Mouse (Mus musculus): ENCODE data around the gene Cdc6. TPM values are rescaled to one million over a fixed set of nuclear protein-coding genes. Genes with fewer than 3 reads are reported as not detected.

Cdc6 gene
- total and polyA plus RNA-seq, 3 experiments, result 47.4 to 99.3 (median 81.3) TPM

GRCm38 (mm10) chr11:98941826-98942550, 34.4 kb downstream of the Cdc6 start (continued):
- TF ChIP-seq KAT2A (IDR thresholded peaks at IDR 0.05; ENCODE audit: insufficient replicate concordance, low read length), result peak; percentile 78; the same call in 1 of the 2 replicates
- TF ChIP-seq MEF2A (IDR thresholded peaks at IDR 0.05; ENCODE audit: borderline replicate concordance, low read depth, low read length), result peak; percentile 93
- TF ChIP-seq POLR2A (IDR thresholded peaks at IDR 0.05; ENCODE audit: low read depth, low read length), result 0 out of 2 replicates have a peak, but pooled peaks have one; percentile 51
- TF ChIP-seq PAX5 (IDR thresholded peaks at IDR 0.05; ENCODE audit: low read length), result no peak
- peak; percentile 80 for TF ChIP-seq MAFK (IDR thresholded peaks at IDR 0.05; ENCODE audit: insufficient replicate concordance, low read length)
- no peak; the same call in 1 of the 2 replicates for TF ChIP-seq ZKSCAN1 (IDR thresholded peaks at IDR 0.05; ENCODE audit: borderline replicate concordance, low read depth, low read length)
- no peak for TF ChIP-seq CHD1 (IDR thresholded peaks at IDR 0.05; ENCODE audit: low read depth, low read length)
- TF ChIP-seq EP300 (IDR thresholded peaks at IDR 0.05; ENCODE audit: low read length), result peak; percentile 95
- TF ChIP-seq RCOR1 (conservative IDR thresholded peaks at IDR 0.05; ENCODE audit: low read depth, low read length), result peak; percentile 99
- TF ChIP-seq ZMIZ1 (IDR thresholded peaks at IDR 0.05; ENCODE audit: low read depth, low read length), result peak; percentile 68; the same call in 1 of the 2 replicates
- peak; percentile 87 for TF ChIP-seq ETS1 (conservative IDR thresholded peaks at IDR 0.05; ENCODE audit: low read depth, low read length)
- peak; percentile 96 for TF ChIP-seq TCF12 (IDR thresholded peaks at IDR 0.05; ENCODE audit: low read depth, low read length)
- no peak for TF ChIP-seq ZC3H11A (IDR thresholded peaks at IDR 0.05; ENCODE audit: low read depth, low read length)
- TF ChIP-seq TBP (conservative IDR thresholded peaks at IDR 0.05; ENCODE audit: low read depth, low read length), result no peak
- peak; percentile 91 for TF ChIP-seq CHD2 (IDR thresholded peaks at IDR 0.05; ENCODE audit: low read length)
- TF ChIP-seq ELF1 (IDR thresholded peaks at IDR 0.05; ENCODE audit: low read depth, low read length), result peak; percentile 88
- peak; percentile 99 for TF ChIP-seq MAZ (IDR thresholded peaks at IDR 0.05; ENCODE audit: low read depth, low read length)
- peak; percentile 99 for TF ChIP-seq MAX (IDR thresholded peaks at IDR 0.05; ENCODE audit: low read length)
- peak; percentile 48; the same call in 1 of the 2 replicates for TF ChIP-seq JUN (IDR thresholded peaks at IDR 0.05; ENCODE audit: insufficient read depth, low read depth, low read length)

DNA sequence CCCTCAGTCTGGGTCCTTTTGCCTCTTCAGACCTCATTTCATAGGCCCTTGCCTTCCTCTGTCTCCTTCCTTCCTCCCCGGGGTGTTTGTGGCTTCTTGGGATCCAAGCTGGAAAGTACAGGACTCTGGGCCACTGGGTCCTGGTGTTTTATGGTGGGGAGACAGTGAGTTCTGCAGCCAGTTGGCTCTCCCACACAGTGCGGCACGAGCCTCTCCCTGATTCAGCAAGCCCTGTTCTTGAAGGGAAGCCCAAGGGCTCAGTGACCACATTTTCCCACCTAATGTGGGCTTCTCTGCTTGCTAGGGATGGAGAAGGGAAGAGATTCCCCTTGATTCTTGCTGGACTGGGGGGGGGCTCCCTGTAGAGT, 34.9 kb downstream of the Cdc6 start:
- dilution Hi-C loops (cut with MboI; ENCODE audit: extremely low pct_ligation_motif_present, extremely low pct_unique_long_range_greater_than_20kb, low sequenced_read_pairs) (no loop called here), in situ Hi-C loops (cut with MboI; ENCODE audit: low pct_ligation_motif_present, low pct_unique_long_range_greater_than_20kb, low sequenced_read_pairs) (no loop called here)
- peak overlapping the region; percentile 80 for H3K4me2 ChIP-seq (ENCODE audit: insufficient read depth, low read depth, poor library complexity, severe bottlenecking)
- H3K79me2 ChIP-seq (replicated peaks; ENCODE audit: control insufficient read depth, extremely low read depth, insufficient read depth, poor library complexity, severe bottlenecking), result peaks cover 8% of the 10 kb centered on the region
- H3K27ac ChIP-seq (ENCODE audit: insufficient read depth, low read depth), result peak overlapping the region; percentile 95
- peak overlapping the region; percentile 42 for H3K9ac ChIP-seq (ENCODE audit: insufficient read depth, low read depth)
- peak overlapping the region; percentile 51 to 90 (median 72) for H3K4me3 ChIP-seq (replicated peaks in 1 of 3; ENCODE audit: low read depth in 2 of 3, low read length in 2 of 3, poor library complexity in 1 of 3)
- DNase-seq (ENCODE audit: extremely low read depth), result no peak
- H3K9me3 ChIP-seq (replicated peaks; ENCODE audit: low read length), result no peaks in the 10 kb centered on the region
- H3K36me3 ChIP-seq (replicated peaks in 1 of 2; ENCODE audit: control insufficient read depth in 1 of 2, insufficient read depth in 1 of 2, low read length in 1 of 2), result no peaks in the 10 kb centered on the region
- no peaks in the 10 kb centered on the region for H3K27me3 ChIP-seq (replicated peaks)
- no peak for TF ChIP-seq UBTF (IDR thresholded peaks at IDR 0.05; ENCODE audit: low read depth, low read length)
- no peak for TF ChIP-seq NELFE (IDR thresholded peaks at IDR 0.05; ENCODE audit: low read depth, low read length)
- TF ChIP-seq E2F4 (IDR thresholded peaks at IDR 0.05; ENCODE audit: insufficient replicate concordance, low read depth, low read length), result no peak
- no peak for TF ChIP-seq PAX5 (IDR thresholded peaks at IDR 0.05; ENCODE audit: low read length)
- no peak for TF ChIP-seq JUND (conservative IDR thresholded peaks at IDR 0.05; ENCODE audit: low read depth, low read length)
- TF ChIP-seq ZC3H11A (IDR thresholded peaks at IDR 0.05; ENCODE audit: low read depth, low read length), result no peak
- TF ChIP-seq POLR2A (IDR thresholded peaks at IDR 0.05; ENCODE audit: low read depth, low read length), result no peak
- TF ChIP-seq NRF1 (IDR thresholded peaks at IDR 0.05; ENCODE audit: low read depth, low read length), result no peak; the same call in 1 of the 2 replicates
- TF ChIP-seq ZMIZ1 (IDR thresholded peaks at IDR 0.05; ENCODE audit: low read depth, low read length), result no peak
- TF ChIP-seq ZKSCAN1 (IDR thresholded peaks at IDR 0.05; ENCODE audit: borderline replicate concordance, low read depth, low read length), result no peak
- no peak for TF ChIP-seq POLR2AphosphoS2 (IDR thresholded peaks at IDR 0.05; ENCODE audit: low read depth, low read length)
- TF ChIP-seq SMC3 (IDR thresholded peaks at IDR 0.05; ENCODE audit: low read depth, low read length), result no peak
- no peak for TF ChIP-seq MXI1 (IDR thresholded peaks at IDR 0.05; ENCODE audit: low read depth, low read length)
- H3K4me1 ChIP-seq (ENCODE audit: control insufficient read depth in 1 of 2, insufficient read depth in 2 of 2), result peaks cover 50 to 88% of the 10 kb centered on the region in 2 experiments
